Mouse (Mus musculus) liver, postnatal 0 days (tissue): Measurements from ENCODE around the gene Cep83.

ENCODE experiments used
- CTCF ChIP-seq: sonication (generic); IDR thresholded peaks from 2 replicates; pipeline ENCODE4 v1.5.1; 2016; ENCODE audit warnings: antibody characterized with exemption, low read depth
- EP300 ChIP-seq: IDR thresholded peaks from 2 replicates; pipeline ENCODE4 v1.6.1; 2016; ENCODE audit warnings: antibody characterized with exemption, low read depth, mild to moderate bottlenecking

GRCm38 (mm10) chr10:94668147-94668546 is 20.3 kb upstream of the Cep83 start:
- TF ChIP-seq CTCF: no peak
- TF ChIP-seq EP300: no peak
